Mouse (Mus musculus): ENCODE measurements around the gene Trip4. TPM values are rescaled to one million over a fixed set of nuclear protein-coding genes. Genes with fewer than 3 reads are reported as not detected.

The Trip4 gene
- total RNA-seq, 1 experiment: 18.6 TPM

DNA sequence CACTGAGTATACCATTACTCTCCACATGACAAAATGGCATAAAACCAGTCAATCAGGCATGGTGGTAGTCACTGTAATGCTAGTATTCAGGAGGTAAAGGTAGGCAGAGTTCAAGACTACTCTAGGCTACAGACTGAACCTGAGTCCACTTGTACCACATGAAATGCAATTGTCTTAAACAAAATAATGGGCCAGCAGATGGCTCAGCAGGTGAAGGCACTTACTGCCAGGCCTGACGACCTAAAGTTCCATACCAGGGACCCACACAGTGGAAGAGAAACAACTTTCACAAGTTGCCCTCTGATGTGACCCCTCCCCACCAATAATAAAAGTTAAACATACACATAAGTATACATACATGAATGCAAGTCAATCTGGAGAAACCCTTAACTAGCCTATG is 100.8 kb downstream of the Trip4 start:
- no peak for TF ChIP-seq ZNF384 (IDR thresholded peaks at IDR 0.05; ENCODE audit: low read depth, low read length)
- no peak for TF ChIP-seq CHD2 (IDR thresholded peaks at IDR 0.05; ENCODE audit: low read depth, low read length)
- no peak for TF ChIP-seq HCFC1 (IDR thresholded peaks at IDR 0.05; ENCODE audit: borderline replicate concordance, insufficient read depth, low read length)
- TF ChIP-seq MAFK (IDR thresholded peaks at IDR 0.05; ENCODE audit: insufficient read depth, low read depth, low read length): no peak
- no peak for TF ChIP-seq ZC3H11A (IDR thresholded peaks at IDR 0.05; ENCODE audit: borderline replicate concordance, low read depth, low read length)
- Histone ChIP-seq H3K27ac (ENCODE audit: insufficient read depth, low read depth, low read length, poor library complexity, severe bottlenecking) (no peak overlapping the region), H3K4me3 (ENCODE audit: insufficient read depth in 1 of 2, low read depth in 1 of 2, low read length in 2 of 2, poor library complexity in 1 of 2, severe bottlenecking in 1 of 2) (no peak overlapping the region), H3K9me3 (ENCODE audit: control insufficient read depth, insufficient read depth, low read depth, low read length) (no peaks in the 10 kb centered on the region), H3K9ac (ENCODE audit: insufficient read depth, low read depth, low read length, poor library complexity, severe bottlenecking) (no peak overlapping the region), H3K4me1 (ENCODE audit: control insufficient read depth in 2 of 2, insufficient read depth in 2 of 2, low read length in 2 of 2, poor library complexity in 1 of 2) (no peaks in the 10 kb centered on the region), H3K36me3 (ENCODE audit: control insufficient read depth, insufficient read depth, low read length, poor library complexity, severe bottlenecking) (no peaks in the 10 kb centered on the region)
- in situ Hi-C loops (cut with MboI; ENCODE audit: low sequenced_read_pairs in 2 of 2, unreplicated experiment in 2 of 2): no loop called here
- DNase-seq (ENCODE audit: low read depth, low spot score): no peak

- Histone ChIP-seq H3K4me3 (ENCODE audit: insufficient read depth in 1 of 2, low read depth in 1 of 2, low read length in 2 of 2, poor library complexity in 1 of 2, severe bottlenecking in 1 of 2) (no peak overlapping the region), H3K4me1 (ENCODE audit: control insufficient read depth in 2 of 2, insufficient read depth in 2 of 2, low read length in 2 of 2, poor library complexity in 1 of 2) (no peaks in the 10 kb centered on the region), H3K9ac (ENCODE audit: insufficient read depth, low read depth, low read length, poor library complexity, severe bottlenecking) (no peak overlapping the region), H3K27ac (ENCODE audit: insufficient read depth, low read depth, low read length, poor library complexity, severe bottlenecking) (no peak overlapping the region), H3K36me3 (ENCODE audit: control insufficient read depth, insufficient read depth, low read length, poor library complexity, severe bottlenecking) (no peaks in the 10 kb centered on the region), H3K9me3 (ENCODE audit: control insufficient read depth, insufficient read depth, low read depth, low read length) (no peaks in the 10 kb centered on the region)
- in situ Hi-C loops (cut with MboI; ENCODE audit: low sequenced_read_pairs in 2 of 2, unreplicated experiment in 2 of 2): no loop called here
- DNase-seq (ENCODE audit: low read depth, low spot score): no peak
- no peak for TF ChIP-seq MAFK (IDR thresholded peaks at IDR 0.05; ENCODE audit: insufficient read depth, low read depth, low read length)
- TF ChIP-seq ZC3H11A (IDR thresholded peaks at IDR 0.05; ENCODE audit: borderline replicate concordance, low read depth, low read length): no peak
- TF ChIP-seq HCFC1 (IDR thresholded peaks at IDR 0.05; ENCODE audit: borderline replicate concordance, insufficient read depth, low read length): no peak
- TF ChIP-seq CHD2 (IDR thresholded peaks at IDR 0.05; ENCODE audit: low read depth, low read length): no peak
- TF ChIP-seq ZNF384 (IDR thresholded peaks at IDR 0.05; ENCODE audit: low read depth, low read length): no peak
Observed at GRCm38 (mm10) chr9:65807251-65807650, 101.3 kb downstream of the Trip4 start.

DNA sequence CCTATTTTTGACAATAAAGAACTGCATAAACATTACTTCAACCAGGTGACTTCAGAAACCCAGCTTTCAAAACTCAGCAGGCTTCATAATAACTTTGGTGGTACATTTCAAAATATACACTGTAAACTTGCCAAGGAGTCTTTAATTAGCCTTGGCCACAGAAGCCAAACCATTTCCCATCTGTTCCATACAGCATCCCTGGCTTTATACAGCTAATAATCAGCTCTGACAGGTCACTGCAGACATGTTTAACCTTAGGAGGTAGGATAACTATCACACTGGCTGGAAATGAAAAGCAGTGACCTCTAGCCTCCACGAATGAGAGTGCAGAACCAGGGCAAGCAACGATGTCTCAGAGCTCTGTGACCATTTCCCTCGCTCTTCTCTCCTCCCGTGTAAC is 108.8 kb downstream of the Trip4 start:
- TF ChIP-seq ZC3H11A (IDR thresholded peaks at IDR 0.05; ENCODE audit: borderline replicate concordance, low read depth, low read length) (no peak), HCFC1 (IDR thresholded peaks at IDR 0.05; ENCODE audit: borderline replicate concordance, insufficient read depth, low read length) (no peak), MAFK (IDR thresholded peaks at IDR 0.05; ENCODE audit: insufficient read depth, low read depth, low read length) (no peak), ZNF384 (IDR thresholded peaks at IDR 0.05; ENCODE audit: low read depth, low read length) (no peak), CHD2 (IDR thresholded peaks at IDR 0.05; ENCODE audit: low read depth, low read length) (no peak)
- in situ Hi-C loops (cut with MboI; ENCODE audit: low sequenced_read_pairs in 2 of 2, unreplicated experiment in 2 of 2): no loop called here
- no peaks in the 10 kb centered on the region for H3K4me1 ChIP-seq (ENCODE audit: control insufficient read depth in 2 of 2, insufficient read depth in 2 of 2, low read length in 2 of 2, poor library complexity in 1 of 2)
- H3K9me3 ChIP-seq (ENCODE audit: control insufficient read depth, insufficient read depth, low read depth, low read length): no peaks in the 10 kb centered on the region
- H3K36me3 ChIP-seq (ENCODE audit: control insufficient read depth, insufficient read depth, low read length, poor library complexity, severe bottlenecking): peaks cover 5% of the 10 kb centered on the region
- no peak for DNase-seq (ENCODE audit: low read depth, low spot score)
- H3K4me3 ChIP-seq (ENCODE audit: insufficient read depth in 1 of 2, low read depth in 1 of 2, low read length in 2 of 2, poor library complexity in 1 of 2, severe bottlenecking in 1 of 2): no peak overlapping the region
- no peak overlapping the region for H3K9ac ChIP-seq (ENCODE audit: insufficient read depth, low read depth, low read length, poor library complexity, severe bottlenecking)
- H3K27ac ChIP-seq (ENCODE audit: insufficient read depth, low read depth, low read length, poor library complexity, severe bottlenecking): no peak overlapping the region

- H3K36me3 ChIP-seq (ENCODE audit: control insufficient read depth, insufficient read depth, low read length, poor library complexity, severe bottlenecking): peaks cover 11% of the 10 kb centered on the region
- no peak overlapping the region for H3K4me3 ChIP-seq (ENCODE audit: insufficient read depth in 1 of 2, low read depth in 1 of 2, low read length in 2 of 2, poor library complexity in 1 of 2, severe bottlenecking in 1 of 2)
- DNase-seq (ENCODE audit: low read depth, low spot score): no peak
- H3K27ac ChIP-seq (ENCODE audit: insufficient read depth, low read depth, low read length, poor library complexity, severe bottlenecking): no peak overlapping the region
- no peaks in the 10 kb centered on the region for H3K4me1 ChIP-seq (ENCODE audit: control insufficient read depth in 2 of 2, insufficient read depth in 2 of 2, low read length in 2 of 2, poor library complexity in 1 of 2)
- TF ChIP-seq ZNF384 (IDR thresholded peaks at IDR 0.05; ENCODE audit: low read depth, low read length) (no peak), CHD2 (IDR thresholded peaks at IDR 0.05; ENCODE audit: low read depth, low read length) (no peak), HCFC1 (IDR thresholded peaks at IDR 0.05; ENCODE audit: borderline replicate concordance, insufficient read depth, low read length) (no peak), ZC3H11A (IDR thresholded peaks at IDR 0.05; ENCODE audit: borderline replicate concordance, low read depth, low read length) (no peak), MAFK (IDR thresholded peaks at IDR 0.05; ENCODE audit: insufficient read depth, low read depth, low read length) (no peak)
- no peaks in the 10 kb centered on the region for H3K9me3 ChIP-seq (ENCODE audit: control insufficient read depth, insufficient read depth, low read depth, low read length)
- in situ Hi-C loops (cut with MboI; ENCODE audit: low sequenced_read_pairs in 2 of 2, unreplicated experiment in 2 of 2): no loop called here
- H3K9ac ChIP-seq (ENCODE audit: insufficient read depth, low read depth, low read length, poor library complexity, severe bottlenecking): no peak overlapping the region
Observed at GRCm38 (mm10) chr9:65795651-65796050, 112.9 kb downstream of the Trip4 start.

- H3K9ac ChIP-seq (ENCODE audit: insufficient read depth, low read depth, low read length, poor library complexity, severe bottlenecking): no peak overlapping the region
- DNase-seq (ENCODE audit: low read depth, low spot score): no peak
- no peak for TF ChIP-seq ZC3H11A (IDR thresholded peaks at IDR 0.05; ENCODE audit: borderline replicate concordance, low read depth, low read length)
- no peak for TF ChIP-seq HCFC1 (IDR thresholded peaks at IDR 0.05; ENCODE audit: borderline replicate concordance, insufficient read depth, low read length)
- no peak for TF ChIP-seq ZNF384 (IDR thresholded peaks at IDR 0.05; ENCODE audit: low read depth, low read length)
- TF ChIP-seq MAFK (IDR thresholded peaks at IDR 0.05; ENCODE audit: insufficient read depth, low read depth, low read length): no peak
- H3K36me3 ChIP-seq (ENCODE audit: control insufficient read depth, insufficient read depth, low read length, poor library complexity, severe bottlenecking): peaks cover 11% of the 10 kb centered on the region
- in situ Hi-C loops (cut with MboI; ENCODE audit: low sequenced_read_pairs in 2 of 2, unreplicated experiment in 2 of 2): no loop called here
- no peak overlapping the region for H3K4me3 ChIP-seq (ENCODE audit: insufficient read depth in 1 of 2, low read depth in 1 of 2, low read length in 2 of 2, poor library complexity in 1 of 2, severe bottlenecking in 1 of 2)
- no peaks in the 10 kb centered on the region for H3K4me1 ChIP-seq (ENCODE audit: control insufficient read depth in 2 of 2, insufficient read depth in 2 of 2, low read length in 2 of 2, poor library complexity in 1 of 2)
- no peaks in the 10 kb centered on the region for H3K9me3 ChIP-seq (ENCODE audit: control insufficient read depth, insufficient read depth, low read depth, low read length)
- no peak overlapping the region for H3K27ac ChIP-seq (ENCODE audit: insufficient read depth, low read depth, low read length, poor library complexity, severe bottlenecking)
Observed at GRCm38 (mm10) chr9:65794313-65794712, 114.3 kb downstream of the Trip4 start.

Data from ES-E14 (cell line).